Mouse (Mus musculus) small intestine, adult 2 months (tissue): Measurements from ENCODE around the gene Kdm1a.

Experiments used
- CTCF ChIP-seq: fragments of 200-500 bp; IDR thresholded peaks from 2 replicates; pipeline ENCODE4 v1.5.1; 2012; ENCODE audit warnings: low read depth, mild to moderate bottlenecking, control low read depth, inconsistent platforms, low read length, moderate library complexity, mixed read lengths; ENCODE audit not compliant: insufficient replicate concordance, insufficient read length; ENCODE audit errors: extremely low read depth
- POLR2A ChIP-seq: fragments of 200-500 bp; IDR thresholded peaks from 2 replicates; pipeline ENCODE4 v1.6.1; 2012; ENCODE audit warnings: low read depth, mild to moderate bottlenecking, control low read depth, inconsistent platforms, low read length, moderate library complexity

GRCm38 (mm10) chr4:136650261-136650660 is 47.7 kb upstream of the Kdm1a start:
- no peak for TF ChIP-seq CTCF
- TF ChIP-seq POLR2A = no peak
